Mouse (Mus musculus) liver, embryonic 14 days (tissue): ENCODE measurements around the gene Lrrc3b. TPM values are rescaled to one million over a fixed set of nuclear protein-coding genes. Genes with fewer than 3 reads are reported as not detected.

ENCODE experiments used
- polyA plus RNA-seq: library from polyadenylated mRNA; depleted of rRNA; stranded (reverse); fragments of >200 nt; gene quantifications from 2 replicates; pipeline ENCODE4 v1.2.3, GENCODE M21; 2012; rRNA removed

Lrrc3b gene
- 0.07 and 0.08 TPM in 2 replicates for polyA plus RNA-seq

DNA sequence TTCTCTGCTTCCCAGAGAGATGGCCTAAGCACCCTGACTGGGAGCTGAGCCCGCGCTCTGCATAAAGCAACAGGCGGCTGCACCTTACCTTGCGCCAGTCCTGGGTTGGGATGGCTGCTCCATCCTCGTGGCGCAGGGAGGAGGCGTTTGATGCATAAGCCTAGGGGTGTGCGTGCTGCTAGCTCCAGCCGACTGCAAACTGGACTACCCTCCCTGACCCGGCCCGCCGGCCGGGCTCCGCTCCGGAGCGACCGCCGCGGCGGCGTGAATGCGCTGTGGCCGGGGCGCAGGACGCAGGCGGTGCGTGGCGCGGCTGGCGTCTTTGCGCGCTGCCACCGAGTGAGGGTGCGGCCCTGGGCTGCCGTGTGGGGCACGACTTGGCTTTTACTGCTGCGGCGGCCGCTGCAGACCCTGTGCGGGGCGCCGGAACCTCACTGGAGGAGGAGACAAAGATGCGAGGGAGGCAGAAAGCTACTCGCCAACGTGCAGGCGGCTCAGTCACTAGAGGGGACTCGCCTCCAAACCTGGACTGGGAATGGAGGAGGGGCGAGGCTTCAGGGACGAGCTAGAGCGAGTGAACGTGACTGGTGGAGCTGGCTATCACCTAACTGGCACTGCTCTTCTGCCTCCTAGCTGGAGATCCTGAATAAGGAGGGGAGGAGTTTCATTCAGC, at the start of gene Lrrc3b:
Gene Lrrc3b, minus strand, starts transcription at position 503 of the 673 bp plus-strand sequence.

